In the genomic region with DNA sequence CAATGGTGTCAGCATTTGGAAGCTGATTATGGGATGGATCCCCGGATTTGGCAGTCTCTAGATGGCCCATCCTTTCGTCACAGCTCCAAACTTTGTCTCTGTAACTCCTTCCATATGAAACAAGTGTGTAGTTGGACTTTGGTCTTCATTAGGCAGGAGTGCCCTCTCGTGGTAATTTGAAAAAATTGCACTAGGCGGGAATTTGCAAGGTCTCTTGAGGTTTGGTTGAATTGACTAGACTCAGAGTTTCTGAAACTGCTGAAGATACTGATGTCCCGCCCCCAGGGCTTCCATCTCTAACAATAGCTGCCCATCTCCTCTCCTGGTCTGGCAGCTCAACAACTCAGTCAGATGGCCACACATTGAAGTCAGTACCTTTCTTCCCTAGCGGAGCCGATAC, we compare ENCODE assay signal across 10 mouse cellular contexts. TPM values are rescaled to one million over a fixed set of nuclear protein-coding genes. Genes with fewer than 3 reads are reported as not detected.
DNase-seq lines count a peak whose midpoint lies in the region; ATAC-seq and TF ChIP-seq lines count a peak whose summit lies in the region.
"Had no signal": no experiment of that assay in that cellular context is flagged by ENCODE, and none has a peak within 500 bp of the region (broad histone marks: within the 10 kb centered on the region; RNA-seq: fewer than 3 reads in every experiment).

No protein-coding gene starts in this region.

- TF ChIP-seq EP300 in liver, embryonic 14.5 days (IDR thresholded peaks at IDR 0.05; ENCODE audit: low read depth), result no peak

- no peak for ATAC-seq in liver, embryonic 14.5 days (ENCODE audit: insufficient read depth)
- peak; percentile 27; the same call in 1 of the 2 replicates for ATAC-seq in hindbrain, embryonic 15.5 days (ENCODE audit: low FRiP score, low read depth)
- peak; percentile 90 for ATAC-seq in megakaryocyte-erythroid progenitor cell, adult 5-6 weeks (replicated peaks; ENCODE audit: low FRiP score, low TSS enrichment, poor library complexity, severe bottlenecking)

- no peak overlapping the region for H3K4me3 ChIP-seq in liver, embryonic 14.5 days (ENCODE audit: insufficient read depth in 1 of 2, low read depth in 2 of 2, low read length in 2 of 2)
- no peak overlapping the region for H3K4me3 ChIP-seq in cortical plate, adult 2 months (ENCODE audit: insufficient read depth, low read length)
- no peak overlapping the region for H3K4me3 ChIP-seq in hindbrain, embryonic 15.5 days
- H3K4me3 ChIP-seq: myocyte had no signal

- H3K9me3 ChIP-seq in liver, embryonic 14.5 days (ENCODE audit: control insufficient read depth, low read length), result no peaks in the 10 kb centered on the region
- H3K9me3 ChIP-seq in hindbrain, embryonic 15.5 days, result no peaks in the 10 kb centered on the region

- peak; percentile 51 for DNase-seq in adrenal gland, postnatal 10 days
- DNase-seq in adrenal gland, postnatal 4 days (ENCODE audit: low spot score in 2 of 2), result no peak
- DNase-seq in liver, embryonic 14.5 days (ENCODE audit: low read depth in 3 of 3, low spot score in 3 of 3), result peak in 1 of 3 experiments; percentile 52
- DNase-seq in liver, result no peak
- peak; percentile 59 for DNase-seq in thymus, postnatal 25 days

- no peak overlapping the region for H3K27ac ChIP-seq in liver, embryonic 14.5 days
- no peak overlapping the region for H3K27ac ChIP-seq in cortical plate, adult 2 months (ENCODE audit: insufficient read depth, low read length)
- H3K27ac ChIP-seq in hindbrain, embryonic 15.5 days (replicated peaks), result no peak overlapping the region

- no peaks in the 10 kb centered on the region for H3K36me3 ChIP-seq in liver, embryonic 14.5 days (replicated peaks; ENCODE audit: control insufficient read depth, insufficient read depth, low read depth)
- no peaks in the 10 kb centered on the region for H3K36me3 ChIP-seq in hindbrain, embryonic 15.5 days

- no peak overlapping the region for H3K4me2 ChIP-seq in liver, embryonic 14.5 days (ENCODE audit: low read depth)
- no peak overlapping the region for H3K4me2 ChIP-seq in hindbrain, embryonic 15.5 days

- H3K4me1 ChIP-seq in liver, embryonic 14.5 days (replicated peaks; ENCODE audit: control insufficient read depth in 2 of 2, insufficient read depth in 2 of 2, low read length in 1 of 2), result peaks cover 0 to 5% of the 10 kb centered on the region in 2 experiments; a peak in 2 of 4 replicates
- H3K4me1 ChIP-seq in cortical plate, adult 2 months (ENCODE audit: control insufficient read depth, insufficient read depth, low read length), result no peaks in the 10 kb centered on the region
- H3K4me1 ChIP-seq in hindbrain, embryonic 15.5 days (replicated peaks), result peaks cover 4% of the 10 kb centered on the region

- 25% methylated on average over 7 of the region's 7 CpGs for WGBS in liver, embryonic 14.5 days (ENCODE audit: insufficient replicate concordance)
- WGBS in hindbrain, embryonic 15.5 days, result 33% methylated on average over 7 of the region's 7 CpGs

- H3K9ac ChIP-seq in liver, embryonic 14.5 days (replicated peaks), result no peak overlapping the region
- H3K9ac ChIP-seq in hindbrain, embryonic 15.5 days, result no peak overlapping the region

- TF ChIP-seq POLR2A in cortical plate, adult 2 months (IDR thresholded peaks at IDR 0.05; ENCODE audit: extremely low read depth, insufficient read depth, low read length), result no peak

- H3K27me3 ChIP-seq in liver, embryonic 14.5 days (ENCODE audit: control insufficient read depth, insufficient read depth, low read length), result no peaks in the 10 kb centered on the region
- no peaks in the 10 kb centered on the region for H3K27me3 ChIP-seq in hindbrain, embryonic 15.5 days

- TF ChIP-seq CTCF in liver, embryonic 14.5 days (IDR thresholded peaks at IDR 0.05; ENCODE audit: low read depth), result peak; percentile 74
- TF ChIP-seq CTCF in cortical plate, adult 2 months (IDR thresholded peaks at IDR 0.05; ENCODE audit: extremely low read depth, insufficient read depth, low read length), result peak; percentile 56; the same call in 1 of the 2 replicates

RNA-seq across cellular contexts. Expression of a gene that starts 6.8 kb away (rescaled TPM):
- total RNA-seq in adrenal gland, postnatal 10 days (2021), result not detected
- under 1 TPM; 0.20 to 0.36 TPM for total RNA-seq in adrenal gland, postnatal 4 days (2021)
- polyA plus RNA-seq in liver, embryonic 14.5 days (2012; rRNA removed), result 0.03 and 0.08 TPM in 2 replicates
- 0.05 and 0.10 TPM in 2 replicates for polyA plus RNA-seq in liver, embryonic 14.5 days (2014; fragmentation: Nextera tagmentation; extraction: Ambion mirVana)
- 0.15 and 0.73 TPM in 2 replicates for polyA plus RNA-seq in cortical plate, adult 2 months (2012; rRNA removed)
- not detected in 2 replicates for polyA plus RNA-seq in hindbrain, embryonic 15.5 days (2015; fragmentation: Nextera tagmentation; extraction: Ambion mirVana)
- not detected in 2 replicates for total RNA-seq in megakaryocyte-erythroid progenitor cell, adult 5-6 weeks (2014; fragmentation: Nextera tagmentation)
- total RNA-seq in megakaryocyte-erythroid progenitor cell, adult 5-6 weeks (2017), result not detected in 2 replicates
- polyA plus RNA-seq: myocyte had no signal

RNA-seq across cellular contexts. Expression of a gene that starts 13.7 kb away (rescaled TPM):
- not detected for total RNA-seq in adrenal gland, postnatal 10 days (2021)
- total RNA-seq in adrenal gland, postnatal 4 days (2021), result under 1 TPM in 1 of 2 experiments, not detected in 1; 0.20 TPM
- 0.01 TPM in 2 replicates for polyA plus RNA-seq in liver, embryonic 14.5 days (2012; rRNA removed)
- polyA plus RNA-seq in liver, embryonic 14.5 days (2014; fragmentation: Nextera tagmentation; extraction: Ambion mirVana), result not detected in 2 replicates
- 0.04 and 0.17 TPM in 2 replicates for polyA plus RNA-seq in cortical plate, adult 2 months (2012; rRNA removed)
- polyA plus RNA-seq in hindbrain, embryonic 15.5 days (2015; fragmentation: Nextera tagmentation; extraction: Ambion mirVana), result not detected in 2 replicates
- total RNA-seq in megakaryocyte-erythroid progenitor cell, adult 5-6 weeks (2014; fragmentation: Nextera tagmentation), result not detected in 2 replicates
- total RNA-seq in megakaryocyte-erythroid progenitor cell, adult 5-6 weeks (2017), result not detected in 2 replicates
- polyA plus RNA-seq: heart, embryonic 14.5 days; myocyte had no signal

RNA-seq across cellular contexts. Expression of a gene that starts 27.3 kb away (rescaled TPM):
- 100 to 1,000 TPM in 1 of 2 experiments, 10 to 100 TPM in 1; 87.9 to 101 TPM for total RNA-seq in adrenal gland, postnatal 10 days (2021)
- 100 to 1,000 TPM; 104 to 109 TPM for total RNA-seq in adrenal gland, postnatal 4 days (2021)
- polyA plus RNA-seq in liver, embryonic 14.5 days (2012; rRNA removed), result 22.8 and 23.7 TPM in 2 replicates
- polyA plus RNA-seq in liver, embryonic 14.5 days (2014; fragmentation: Nextera tagmentation; extraction: Ambion mirVana), result 22.6 and 25.7 TPM in 2 replicates
- polyA plus RNA-seq in cortical plate, adult 2 months (2012; rRNA removed), result 68.1 and 73.7 TPM in 2 replicates
- 34.7 and 36.2 TPM in 2 replicates for polyA plus RNA-seq in hindbrain, embryonic 15.5 days (2015; fragmentation: Nextera tagmentation; extraction: Ambion mirVana)
- 47.4 and 53.5 TPM in 2 replicates for total RNA-seq in megakaryocyte-erythroid progenitor cell, adult 5-6 weeks (2014; fragmentation: Nextera tagmentation)
- total RNA-seq in megakaryocyte-erythroid progenitor cell, adult 5-6 weeks (2017), result 28.1 and 34.2 TPM in 2 replicates

RNA-seq across cellular contexts. Expression of a gene that starts 33.2 kb away (rescaled TPM):
- total RNA-seq in adrenal gland, postnatal 10 days (2021), result not detected
- total RNA-seq in adrenal gland, postnatal 4 days (2021), result not detected
- polyA plus RNA-seq in liver, embryonic 14.5 days (2012; rRNA removed), result not detected in 2 replicates
- polyA plus RNA-seq in liver, embryonic 14.5 days (2014; fragmentation: Nextera tagmentation; extraction: Ambion mirVana), result not detected in 2 replicates
- not detected in 2 replicates for polyA plus RNA-seq in cortical plate, adult 2 months (2012; rRNA removed)
- polyA plus RNA-seq in hindbrain, embryonic 15.5 days (2015; fragmentation: Nextera tagmentation; extraction: Ambion mirVana), result not detected in 2 replicates
- not detected in 2 replicates for total RNA-seq in megakaryocyte-erythroid progenitor cell, adult 5-6 weeks (2014; fragmentation: Nextera tagmentation)
- total RNA-seq in megakaryocyte-erythroid progenitor cell, adult 5-6 weeks (2017), result not detected in 2 replicates
- polyA plus RNA-seq: heart, embryonic 14.5 days; myocyte had no signal

RNA-seq across cellular contexts. Expression of a gene that starts 51.2 kb away (rescaled TPM):
- total RNA-seq in adrenal gland, postnatal 10 days (2021), result not detected
- not detected for total RNA-seq in adrenal gland, postnatal 4 days (2021)
- polyA plus RNA-seq in liver, embryonic 14.5 days (2012; rRNA removed), result not detected in 2 replicates
- not detected in 2 replicates for polyA plus RNA-seq in liver, embryonic 14.5 days (2014; fragmentation: Nextera tagmentation; extraction: Ambion mirVana)
- not detected in 2 replicates for polyA plus RNA-seq in cortical plate, adult 2 months (2012; rRNA removed)
- not detected in 2 replicates for polyA plus RNA-seq in hindbrain, embryonic 15.5 days (2015; fragmentation: Nextera tagmentation; extraction: Ambion mirVana)
- not detected in 2 replicates for total RNA-seq in megakaryocyte-erythroid progenitor cell, adult 5-6 weeks (2014; fragmentation: Nextera tagmentation)
- not detected in 2 replicates for total RNA-seq in megakaryocyte-erythroid progenitor cell, adult 5-6 weeks (2017)
- polyA plus RNA-seq: heart, embryonic 14.5 days; myocyte had no signal

Comparison
In these comparisons a context has a peak if more than half of its experiments do, and no peak if none do; other contexts are left out.
1. DNase-seq: peak in adrenal gland, postnatal 10 days (single experiment) and thymus, postnatal 25 days (single experiment); none in adrenal gland, postnatal 4 days (0 of 2) and liver (single experiment).